Mouse (Mus musculus) left cerebral cortex, postnatal 36 days (tissue): ENCODE measurements around the gene Olfr262. TPM values are rescaled to one million over a fixed set of nuclear protein-coding genes. Genes with fewer than 3 reads are reported as not detected.
"Not testable (repeated sequence)": the region's sequence is repeated elsewhere in the genome, so short reads cannot be mapped to it uniquely, and the experiment has no call there.

ENCODE experiments used
- DNase-seq, 2 experiments: peaks; one replicate each; pipeline ENCODE4 v3.0.0; 2021 to 2022; ENCODE audit warnings: low spot score in 2 of 2, mixed read lengths in 1 of 2
- intact Hi-C: fragments of 180-260 bp; cut with DNase I; formaldehyde crosslinking; loops from one replicate; pipeline ENCODE4 v1.15.1; 2025
- total RNA-seq, 2 experiments: library from RNA; stranded (reverse); gene quantifications; 2 replicates each; pipeline ENCODE4 v1.2.3; 2021

Olfr262 gene
- total RNA-seq: not detected

DNA sequence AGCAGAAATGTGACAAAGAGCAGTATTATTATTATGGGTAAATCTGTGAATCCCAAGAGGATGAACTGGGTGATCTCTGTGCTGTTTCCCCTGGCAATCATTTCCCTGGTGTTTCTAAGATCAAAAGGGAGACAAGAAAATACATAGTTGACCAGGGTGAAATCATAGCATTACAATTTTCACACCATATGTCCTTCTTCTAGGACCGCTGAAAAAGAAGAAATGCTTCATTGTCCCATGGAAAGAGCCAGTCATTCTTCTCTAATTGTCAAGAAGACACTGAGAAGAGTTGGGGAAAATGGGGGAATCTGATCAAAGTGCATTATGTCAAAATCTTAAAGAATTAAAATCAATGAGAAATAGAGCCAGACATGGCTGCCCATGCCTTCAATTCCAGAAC, at the start of gene Olfr262:
Olfr262 (minus strand) TSS at position 101 of the 400 bp plus-strand sequence.
- DNase-seq: no peak
- intact Hi-C loops: no loop called here

GRCm38 (mm10) chr19:12279554-12279953, 38.1 kb upstream of the Olfr262 start, which contains the start of gene Olfr1434:
Gene Olfr1434, plus strand, starts transcription at chr19:12279854.
- intact Hi-C loops: no loop called here
- DNase-seq: no peak

- no peak for DNase-seq
- intact Hi-C loops: no loop called here
Measured at GRCm38 (mm10) chr19:12260732-12261131, 19.3 kb upstream of the Olfr262 start, which contains the start of gene Olfr235. Gene Olfr235, plus strand, starts transcription at chr19:12261032.

DNA sequence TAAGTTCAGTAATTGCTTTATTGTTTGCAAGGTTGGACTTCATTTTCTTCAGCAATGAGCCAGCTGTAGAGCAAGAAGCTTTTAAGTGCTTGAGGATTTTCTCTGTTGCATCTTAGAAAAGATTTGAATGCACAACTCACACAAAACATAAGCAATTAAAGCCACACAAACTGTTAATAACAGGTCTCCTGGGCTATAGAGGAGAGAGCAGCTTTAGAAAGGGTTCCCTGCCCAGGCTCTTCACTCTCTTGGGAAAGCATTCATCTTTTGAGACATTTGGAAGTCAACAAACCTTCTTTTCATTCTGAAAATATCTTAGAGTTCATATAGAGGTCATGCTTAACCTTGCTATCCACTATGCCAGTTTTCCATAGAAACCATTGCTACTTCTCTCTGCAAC, 9.0 kb downstream of the Olfr262 start, which contains the start of gene Olfr1432:
Olfr1432 (minus strand) TSS at position 101 of the 400 bp plus-strand sequence.
- not testable (repeated sequence) for DNase-seq
- intact Hi-C loops: loop anchor here (5.0 kb wide), 1 partner anchor 55 kb away; no protein-coding TSS in a partner anchor

GRCm38 (mm10) chr19:12200334-12200733, 41.1 kb downstream of the Olfr262 start, which contains the start of gene Olfr1431:
Gene Olfr1431, plus strand, starts transcription at chr19:12200634.
- intact Hi-C loops: no loop called here
- DNase-seq: no peak

DNA sequence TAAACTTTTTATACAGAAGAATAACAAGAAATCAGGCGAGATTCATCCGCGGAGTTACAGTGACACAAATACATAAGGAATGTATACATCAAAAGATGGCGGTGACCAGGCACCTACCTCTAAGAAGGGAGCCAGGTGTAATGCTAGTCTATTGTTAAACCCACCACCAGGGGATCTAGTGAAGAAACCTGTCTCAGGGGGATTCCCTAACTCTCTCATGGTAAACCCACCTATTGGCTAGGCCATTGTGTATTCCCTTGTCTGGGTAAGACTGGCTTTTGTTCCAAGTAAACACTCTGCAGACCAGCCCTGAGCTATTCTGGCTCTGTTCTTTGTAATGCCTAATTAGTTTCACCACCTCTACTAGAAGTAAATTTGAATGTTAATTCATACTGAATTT, 42.4 kb downstream of the Olfr262 start:
- DNase-seq, intact Hi-C loops: not testable (repeated sequence)

Other genes with a start within 250 kb of the Olfr262 start
- not detected for gene Olfr1423, start 200.3 kb downstream of the Olfr262 start, total RNA-seq
- gene Olfr1424, start 179.0 kb downstream of the Olfr262 start, total RNA-seq: not detected
- gene Olfr1425, start 163.9 kb downstream of the Olfr262 start, total RNA-seq: not detected
- not detected for gene Olfr1426, start 149.6 kb downstream of the Olfr262 start, total RNA-seq
- gene Olfr1427, start 138.3 kb downstream of the Olfr262 start, total RNA-seq: not detected
- gene Olfr1428, start 125.8 kb downstream of the Olfr262 start, total RNA-seq: not detected
- not detected for gene Olfr76, start 118.5 kb downstream of the Olfr262 start, total RNA-seq
- not detected for gene Olfr1555-ps1, start 71.5 kb downstream of the Olfr262 start, total RNA-seq
- not detected for gene Olfr1431, start 41.0 kb downstream of the Olfr262 start, total RNA-seq
- gene Olfr1432, start 9.1 kb downstream of the Olfr262 start, total RNA-seq: not detected
- gene Olfr235, start 19.4 kb upstream of the Olfr262 start, total RNA-seq: not detected
- not detected for gene Olfr1434, start 38.2 kb upstream of the Olfr262 start, total RNA-seq
- gene Olfr1436, start 57.5 kb upstream of the Olfr262 start, total RNA-seq: not detected
- gene Olfr1437, start 83.4 kb upstream of the Olfr262 start, total RNA-seq: not detected
- not detected for gene Olfr1438-ps1, start 94.3 kb upstream of the Olfr262 start, total RNA-seq
- gene Olfr1440, start 145.6 kb upstream of the Olfr262 start, total RNA-seq: not detected
- not detected for gene Olfr1441, start 175.8 kb upstream of the Olfr262 start, total RNA-seq
- gene Pfpl, start 186.2 kb upstream of the Olfr262 start, total RNA-seq: not detected
- 1 to 10 TPM; 7.9 to 8.5 TPM for gene Mpeg1, start 219.1 kb upstream of the Olfr262 start, total RNA-seq